Comparison of ENCODE assay signal across 8 mouse cellular contexts in the genomic region with DNA sequence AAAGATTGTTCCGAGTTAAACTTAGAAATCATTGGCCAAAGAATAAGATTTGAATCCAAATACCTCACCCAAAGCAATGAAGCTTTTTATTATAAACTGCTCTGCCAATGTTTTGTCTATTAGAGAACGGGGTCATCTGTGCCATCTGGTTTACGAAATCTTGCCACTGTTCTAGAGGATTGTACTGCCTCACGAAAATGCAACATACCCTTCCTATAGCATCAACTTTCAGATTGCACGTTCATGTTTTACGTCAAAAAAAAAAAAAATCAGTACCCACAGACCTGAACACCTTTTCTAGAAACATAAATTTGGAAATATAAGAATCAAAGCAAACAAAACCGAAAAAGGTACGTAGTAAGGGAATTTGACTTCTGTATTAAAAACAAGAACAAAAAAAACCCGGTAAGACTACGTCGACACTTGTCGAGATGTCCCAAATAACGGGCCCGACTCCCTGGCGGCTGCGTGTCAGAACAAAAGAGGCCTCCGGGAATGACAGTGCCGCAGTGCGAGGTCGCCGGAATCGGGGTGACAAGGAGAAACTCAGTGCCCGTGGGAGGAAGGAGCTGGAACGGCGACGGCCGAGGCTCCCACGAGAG. TPM values are rescaled to one million over a fixed set of nuclear protein-coding genes. Genes with fewer than 3 reads are reported as not detected.
A peak's percentile ranks its signal among the peaks of the same experiment; 100 is the strongest.
DNase-seq lines count a peak whose midpoint lies in the region; ATAC-seq and TF ChIP-seq lines count a peak whose summit lies in the region.

No protein-coding gene starts in this region.

- WGBS in lung, embryonic 15.5 days: 3% methylated on average over 28 of the region's 28 CpGs
- WGBS in hindbrain, postnatal 0 days: 2% methylated on average over 28 of the region's 28 CpGs
- 4% methylated on average over 28 of the region's 28 CpGs for WGBS in neural tube, embryonic 14.5 days

- no peaks in the 10 kb centered on the region for H3K9me3 ChIP-seq in lung, embryonic 15.5 days
- H3K9me3 ChIP-seq in hindbrain, postnatal 0 days (ENCODE audit: low read length): no peaks in the 10 kb centered on the region
- H3K9me3 ChIP-seq in neural tube, embryonic 14.5 days (ENCODE audit: control insufficient read depth, low read length): no peaks in the 10 kb centered on the region

- no peak for TF ChIP-seq CTCF in hindbrain, postnatal 0 days (IDR thresholded peaks at IDR 0.05; ENCODE audit: low read depth)

- no peaks in the 10 kb centered on the region for H3K27me3 ChIP-seq in lung, embryonic 15.5 days
- H3K27me3 ChIP-seq in hindbrain, postnatal 0 days (ENCODE audit: insufficient read depth, low read length): no peaks in the 10 kb centered on the region
- no peaks in the 10 kb centered on the region for H3K27me3 ChIP-seq in neural tube, embryonic 14.5 days (ENCODE audit: control insufficient read depth, insufficient read depth, low read length)

- peak overlapping the region; percentile 83 for H3K9ac ChIP-seq in lung, embryonic 15.5 days
- H3K9ac ChIP-seq in hindbrain, postnatal 0 days (replicated peaks; ENCODE audit: low read length): peak overlapping the region; percentile 94
- H3K9ac ChIP-seq in neural tube, embryonic 14.5 days (replicated peaks; ENCODE audit: low read depth, low read length): peak overlapping the region; percentile 97

- H3K4me3 ChIP-seq in lung, embryonic 15.5 days: peak overlapping the region; percentile 93
- peak overlapping the region; percentile 98 for H3K4me3 ChIP-seq in hindbrain, postnatal 0 days (ENCODE audit: low read length)
- H3K4me3 ChIP-seq in neural tube, embryonic 14.5 days (ENCODE audit: low read depth, low read length): peak overlapping the region; percentile 88

- DNase-seq in lung, postnatal 10 days: no peak
- peak; percentile 13 for DNase-seq in c-Kit-positive CD71-positive TER-119-negative erythroid progenitor cells, embryonic 14.5 days (ENCODE audit: low read depth)
- peak; percentile 33 for DNase-seq in hindbrain, postnatal 0 days (ENCODE audit: low spot score)
- DNase-seq in adrenal gland, adult 8-10 months: no peak
- DNase-seq in ovary, postnatal 36 days (ENCODE audit: low spot score): no peak
- no peak for DNase-seq in c-Kit-positive CD71-positive TER-119-positive erythroid progenitor cells, embryonic 14.5 days (ENCODE audit: low spot score)

- peak overlapping the region; percentile 65 for H3K4me2 ChIP-seq in lung, embryonic 15.5 days
- H3K4me2 ChIP-seq in hindbrain, postnatal 0 days (ENCODE audit: low read depth, low read length): peak overlapping the region; percentile 84
- H3K4me2 ChIP-seq in neural tube, embryonic 14.5 days (ENCODE audit: low read depth, low read length): peak overlapping the region; percentile 49

- peak overlapping the region; percentile 92 for H3K27ac ChIP-seq in lung, embryonic 15.5 days
- peak overlapping the region; percentile 98 for H3K27ac ChIP-seq in hindbrain, postnatal 0 days
- H3K27ac ChIP-seq in neural tube, embryonic 14.5 days (ENCODE audit: low read depth, low read length): peak overlapping the region; percentile 98

- ATAC-seq in lung, embryonic 15.5 days (ENCODE audit: borderline replicate concordance, extremely low read depth, low FRiP score, low TSS enrichment): no peak
- ATAC-seq in hindbrain, postnatal 0 days: no peak
- no peak for ATAC-seq in neural tube, embryonic 14.5 days (ENCODE audit: low read depth)

- peaks cover 9% of the 10 kb centered on the region; the same call in 1 of the 2 replicates for H3K36me3 ChIP-seq in lung, embryonic 15.5 days
- H3K36me3 ChIP-seq in hindbrain, postnatal 0 days (ENCODE audit: insufficient read depth, low read length): no peaks in the 10 kb centered on the region
- H3K36me3 ChIP-seq in neural tube, embryonic 14.5 days (ENCODE audit: control insufficient read depth, insufficient read depth, low read length): peaks cover 3% of the 10 kb centered on the region; the same call in 1 of the 2 replicates

- H3K4me1 ChIP-seq in lung, embryonic 15.5 days: peaks cover 18% of the 10 kb centered on the region
- peaks cover 20% of the 10 kb centered on the region for H3K4me1 ChIP-seq in hindbrain, postnatal 0 days (ENCODE audit: insufficient read depth, low read length)
- peaks cover 26% of the 10 kb centered on the region for H3K4me1 ChIP-seq in neural tube, embryonic 14.5 days (ENCODE audit: control insufficient read depth, insufficient read depth, low read length)

RNA-seq across cellular contexts. Expression of a gene that starts 0.6 kb away (rescaled TPM):
- 131 and 132 TPM in 2 replicates for polyA plus RNA-seq in lung, embryonic 15.5 days (2015; fragmentation: Nextera tagmentation; extraction: Ambion mirVana)
- total RNA-seq in hindbrain, postnatal 0 days (2014; rRNA removed): 323 and 327 TPM in 2 replicates
- polyA plus RNA-seq in hindbrain, postnatal 0 days (2015; fragmentation: Nextera tagmentation; extraction: Ambion mirVana): 462 and 470 TPM in 2 replicates
- 528 and 541 TPM in 2 replicates for polyA plus RNA-seq in neural tube, embryonic 14.5 days (2014; fragmentation: Nextera tagmentation; extraction: Ambion mirVana)
- 100 to 1,000 TPM; 321 to 388 (median 383) TPM for total RNA-seq in adrenal gland, adult 8-10 months (2022)

RNA-seq across cellular contexts. Expression of a gene that starts 45.5 kb away (rescaled TPM):
- 23.5 TPM in 2 replicates for polyA plus RNA-seq in lung, embryonic 15.5 days (2015; fragmentation: Nextera tagmentation; extraction: Ambion mirVana)
- total RNA-seq in hindbrain, postnatal 0 days (2014; rRNA removed): 35.0 and 37.8 TPM in 2 replicates
- 47.8 and 49.4 TPM in 2 replicates for polyA plus RNA-seq in hindbrain, postnatal 0 days (2015; fragmentation: Nextera tagmentation; extraction: Ambion mirVana)
- polyA plus RNA-seq in neural tube, embryonic 14.5 days (2014; fragmentation: Nextera tagmentation; extraction: Ambion mirVana): 57.4 and 59.0 TPM in 2 replicates
- total RNA-seq in adrenal gland, adult 8-10 months (2022): 10 to 100 TPM; 15.4 to 19.4 (median 18.0) TPM

Comparison
In these comparisons a context has a peak if more than half of its experiments do, and no peak if none do; other contexts are left out.
1. DNase-seq: peak in c-Kit-positive CD71-positive TER-119-negative erythroid progenitor cells, embryonic 14.5 days (single experiment) and hindbrain, postnatal 0 days (single experiment); none in lung, postnatal 10 days (single experiment), adrenal gland, adult 8-10 months (single experiment), ovary, postnatal 36 days (single experiment) and c-Kit-positive CD71-positive TER-119-positive erythroid progenitor cells, embryonic 14.5 days (single experiment).
2. Peak in every context shown above with its lines, with median percentiles within 50 percentile points of each other: H3K27ac ChIP-seq, H3K4me2 ChIP-seq, H3K4me3 ChIP-seq and H3K9ac ChIP-seq.